Mouse (Mus musculus) midbrain, embryonic 15.5 days (tissue): ENCODE data around the gene Skap1. TPM values are rescaled to one million over a fixed set of nuclear protein-coding genes. Genes with fewer than 3 reads are reported as not detected.
"Not testable (repeated sequence)": the region's sequence is repeated elsewhere in the genome, so short reads cannot be mapped to it uniquely, and the experiment has no call there.

Source experiments
- ATAC-seq: fragments of 200-750 bp; cut with Nextera tagmentation; replicated peaks from 2 replicates; pipeline ENCODE4 v1.8.0; 2017; ENCODE audit warnings: moderate TSS enrichment
- H3K27ac ChIP-seq: fragments of 300-500 bp; sonication (generic); 2 replicates; pipeline ENCODE4 v1.5.1; 2015; ENCODE audit warnings: mild to moderate bottlenecking, inconsistent platforms
- H3K27me3 ChIP-seq: fragments of 300-500 bp; sonication (generic); replicated peaks from 2 replicates; pipeline ENCODE4 v1.6.1; 2015; ENCODE audit warnings: inconsistent platforms
- H3K36me3 ChIP-seq: fragments of 300-500 bp; sonication (generic); replicated peaks from 2 replicates; pipeline ENCODE4 v1.6.1; 2015; ENCODE audit warnings: inconsistent platforms
- H3K4me1 ChIP-seq: fragments of 300-500 bp; sonication (generic); 2 replicates; pipeline ENCODE4 v1.6.1; 2015; ENCODE audit warnings: inconsistent platforms
- H3K4me2 ChIP-seq: fragments of 300-500 bp; sonication (generic); 2 replicates; pipeline ENCODE4 v1.6.1; 2015; ENCODE audit warnings: inconsistent platforms, mild to moderate bottlenecking, moderate library complexity
- H3K4me3 ChIP-seq: fragments of 300-500 bp; sonication (generic); 2 replicates; pipeline ENCODE4 v1.5.1; 2015; ENCODE audit warnings: mild to moderate bottlenecking, inconsistent platforms
- H3K9ac ChIP-seq: fragments of 300-500 bp; sonication (generic); 2 replicates; pipeline ENCODE4 v1.6.1; 2015; ENCODE audit warnings: mild to moderate bottlenecking, inconsistent platforms
- H3K9me3 ChIP-seq: fragments of 300-500 bp; sonication (generic); 2 replicates; pipeline ENCODE4 v1.6.1; 2016; ENCODE audit warnings: inconsistent platforms
- WGBS: fragments of 180-500 bp; shearing (Covaris S2); methylation state at CpG from one replicate; pipeline ENCODE4 v1.1.7; 2015; ENCODE audit warnings: mixed read lengths; 5-methylcytosine and 5-hydroxymethylcytosine counted together
- polyA plus RNA-seq: library from polyadenylated mRNA; unstranded; fragments of >200 nt; fragmentation: Nextera tagmentation; extraction: Ambion mirVana; gene quantifications from 2 replicates; pipeline ENCODE4 v1.2.1, GENCODE M21; 2015

Gene Skap1
- polyA plus RNA-seq, 1 experiment from 2014 or later, result 3.0 TPM

DNA sequence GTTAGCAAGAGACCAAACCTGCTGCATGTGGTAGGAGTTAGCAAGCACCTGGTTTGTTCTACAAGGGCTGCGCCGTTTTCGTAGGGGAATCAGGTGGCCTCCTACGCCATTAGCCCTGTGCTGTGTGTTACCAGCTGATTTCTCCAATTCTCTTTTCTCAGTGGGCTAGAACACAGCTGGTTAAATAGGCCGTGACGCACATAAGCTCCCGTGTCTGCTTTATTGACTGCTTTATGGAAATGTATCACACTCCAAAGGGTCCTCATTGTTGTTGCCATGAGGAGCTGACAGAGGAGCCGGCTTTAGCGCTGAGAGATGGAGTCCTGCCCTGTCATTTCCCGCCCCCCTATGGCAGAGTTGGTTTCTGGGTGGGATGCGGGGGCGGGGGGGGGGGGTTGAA, 230.4 kb downstream of the Skap1 start:
- Histone ChIP-seq H3K4me3 (no peak overlapping the region), H3K4me2 (0 out of 2 replicates have a peak overlapping the region, but pooled peaks have one; percentile 2), H3K36me3 (no peaks in the 10 kb centered on the region), H3K9ac (no peak overlapping the region), H3K9me3 (no peaks in the 10 kb centered on the region), H3K27me3 (no peaks in the 10 kb centered on the region; the same call in 1 of the 2 replicates), H3K27ac (no peak overlapping the region), H3K4me1 (peaks cover 9% of the 10 kb centered on the region; the same call in 1 of the 2 replicates)
- 28% methylated on average over 12 of the region's 12 CpGs for WGBS
- ATAC-seq, result no peak

GRCm38 (mm10) chr11:96696168-96696727, 231.9 kb downstream of the Skap1 start:
- Histone ChIP-seq H3K27ac (no peak overlapping the region), H3K9me3 (no peaks in the 10 kb centered on the region), H3K9ac (no peak overlapping the region), H3K36me3 (no peaks in the 10 kb centered on the region), H3K4me2 (peak overlapping the region; percentile 13; the same call in 1 of the 2 replicates), H3K27me3 (no peaks in the 10 kb centered on the region; the same call in 1 of the 2 replicates), H3K4me3 (no peak overlapping the region), H3K4me1 (peaks cover 9% of the 10 kb centered on the region; the same call in 1 of the 2 replicates)
- WGBS, result 26% methylated on average over 15 of the region's 15 CpGs
- ATAC-seq, result no peak

DNA sequence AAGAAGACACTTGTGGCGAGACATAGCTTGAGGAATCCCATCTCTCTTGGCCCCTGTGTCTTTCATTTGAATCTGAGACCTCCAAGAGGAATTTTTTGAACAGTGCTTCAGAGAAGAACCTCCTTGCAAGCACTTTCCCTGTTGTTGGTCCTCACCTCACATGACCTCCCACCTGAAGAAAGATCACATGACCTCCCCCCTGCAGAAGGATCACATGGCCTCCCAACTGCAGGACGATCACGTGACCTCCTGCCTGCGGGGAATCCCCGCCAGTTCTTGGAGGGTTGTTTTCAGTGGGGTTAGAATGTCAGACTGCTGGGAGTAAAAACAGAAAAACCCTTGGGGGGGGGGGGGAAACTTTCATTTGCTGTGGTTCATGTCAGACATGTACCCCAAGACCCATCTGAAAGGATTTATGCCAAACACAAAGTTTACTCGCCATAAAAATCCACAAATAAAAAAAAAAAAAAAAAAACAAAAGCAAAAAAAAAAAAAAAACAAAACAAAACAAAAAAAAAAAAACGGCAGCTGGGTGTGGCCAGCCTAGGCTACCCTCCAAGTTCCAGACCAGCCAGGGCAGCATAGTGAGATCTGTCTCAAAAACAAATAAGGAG, 232.6 kb downstream of the Skap1 start:
- no peaks in the 10 kb centered on the region; the same call in 1 of the 2 replicates for H3K9me3 ChIP-seq
- H3K27me3 ChIP-seq, result no peaks in the 10 kb centered on the region
- no peak overlapping the region for H3K27ac ChIP-seq
- H3K36me3 ChIP-seq, result no peaks in the 10 kb centered on the region
- no peak overlapping the region for H3K4me2 ChIP-seq
- peaks cover 9% of the 10 kb centered on the region; the same call in 1 of the 2 replicates for H3K4me1 ChIP-seq
- no peak overlapping the region for H3K9ac ChIP-seq
- 22% methylated on average over 7 of the region's 7 CpGs for WGBS
- ATAC-seq, result no peak
- H3K4me3 ChIP-seq, result no peak overlapping the region

GRCm38 (mm10) chr11:96697467-96697866, 233.1 kb downstream of the Skap1 start:
- no peak overlapping the region for H3K4me3 ChIP-seq
- H3K9ac ChIP-seq, result no peak overlapping the region
- H3K27ac ChIP-seq, result no peak overlapping the region
- peaks cover 9% of the 10 kb centered on the region; the same call in 1 of the 2 replicates for H3K4me1 ChIP-seq
- H3K9me3 ChIP-seq, result no peaks in the 10 kb centered on the region; the same call in 1 of the 2 replicates
- no peaks in the 10 kb centered on the region for H3K36me3 ChIP-seq
- H3K4me2 ChIP-seq, result no peak overlapping the region
- 93% methylated on average over 4 of the region's 4 CpGs for WGBS
- no peaks in the 10 kb centered on the region for H3K27me3 ChIP-seq
- ATAC-seq, result no peak

DNA sequence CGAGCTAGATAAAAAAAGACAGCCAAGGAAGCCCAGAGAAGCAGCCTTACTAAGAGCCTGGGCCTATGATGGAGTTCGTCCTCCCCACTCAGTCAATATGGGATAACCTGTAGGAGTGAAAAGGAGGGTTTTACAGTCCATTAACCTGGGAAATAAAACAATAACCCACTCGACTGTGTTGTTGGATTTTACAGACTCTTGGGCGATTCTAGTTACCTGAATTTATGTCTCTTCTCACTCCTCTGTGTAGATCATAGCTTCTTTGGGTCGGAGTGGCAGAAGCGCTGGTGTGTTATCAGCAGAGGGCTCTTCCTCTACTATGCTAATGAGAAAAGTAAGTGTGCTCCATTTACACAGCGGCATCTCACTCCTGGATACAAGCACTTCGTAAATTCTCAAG, 239.4 kb downstream of the Skap1 start:
- 81% methylated on average over 8 of the region's 8 CpGs for WGBS
- no peak overlapping the region for H3K27ac ChIP-seq
- no peaks in the 10 kb centered on the region; the same call in 1 of the 2 replicates for H3K9me3 ChIP-seq
- 0 out of 2 replicates have a peak, but pooled peaks cover 4% of the 10 kb centered on the region for H3K4me1 ChIP-seq
- no peak for ATAC-seq
- H3K27me3 ChIP-seq, result no peaks in the 10 kb centered on the region; the same call in 1 of the 2 replicates
- no peak overlapping the region for H3K4me2 ChIP-seq
- H3K4me3 ChIP-seq, result no peak overlapping the region
- H3K36me3 ChIP-seq, result no peaks in the 10 kb centered on the region
- H3K9ac ChIP-seq, result no peak overlapping the region

DNA sequence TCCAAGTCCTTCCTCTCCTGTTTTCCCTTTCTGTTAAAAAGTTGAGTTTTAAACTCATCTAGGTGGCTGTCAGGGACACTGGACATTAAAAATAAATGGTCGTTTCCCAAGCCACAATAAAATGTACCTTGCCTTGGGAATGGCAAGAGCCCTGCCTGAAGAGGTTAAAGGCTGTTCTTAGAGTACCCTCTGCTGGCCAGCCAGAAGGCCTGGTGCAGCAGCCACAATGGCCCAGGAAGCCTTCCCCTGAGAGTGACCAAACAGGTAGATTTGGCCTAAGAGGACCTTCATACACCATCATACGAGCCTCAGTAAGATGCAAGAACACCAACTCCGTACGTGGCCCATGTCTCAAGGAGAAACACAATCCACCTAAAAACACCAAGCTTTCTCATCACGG, 246.9 kb downstream of the Skap1 start:
- 0 out of 2 replicates have a peak, but pooled peaks cover 12% of the 10 kb centered on the region for H3K4me1 ChIP-seq
- WGBS, result 69% methylated on average over 5 of the region's 5 CpGs
- no peaks in the 10 kb centered on the region; the same call in 1 of the 2 replicates for H3K27me3 ChIP-seq
- no peak overlapping the region for H3K9ac ChIP-seq
- no peak for ATAC-seq
- no peaks in the 10 kb centered on the region for H3K9me3 ChIP-seq
- H3K27ac ChIP-seq, result no peak overlapping the region
- no peak overlapping the region for H3K4me3 ChIP-seq
- H3K4me2 ChIP-seq, result no peak overlapping the region
- no peaks in the 10 kb centered on the region for H3K36me3 ChIP-seq

DNA sequence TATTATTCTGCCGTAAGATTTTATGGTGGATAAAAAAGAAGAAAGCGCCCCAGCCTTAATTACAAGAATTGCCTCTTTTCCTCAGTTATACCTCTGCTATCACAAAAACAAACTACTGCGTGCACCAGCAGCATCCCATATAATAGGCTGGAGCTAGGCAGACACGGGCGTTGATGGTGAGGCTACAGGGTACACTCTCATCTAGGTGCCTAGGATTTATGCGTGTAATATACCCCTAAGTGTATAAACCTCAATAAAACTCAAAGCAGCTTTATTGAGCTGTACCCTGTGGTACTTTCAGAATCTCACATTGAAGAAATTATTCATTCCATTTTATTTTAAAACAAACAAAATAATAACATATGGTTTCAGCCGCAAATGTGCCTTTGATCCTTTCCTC, 247.3 kb downstream of the Skap1 start:
- Histone ChIP-seq H3K27me3 (no peaks in the 10 kb centered on the region), H3K4me3 (no peak overlapping the region), H3K36me3 (no peaks in the 10 kb centered on the region), H3K9me3 (no peaks in the 10 kb centered on the region), H3K9ac (no peak overlapping the region), H3K27ac (no peak overlapping the region), H3K4me1 (0 out of 2 replicates have a peak, but pooled peaks cover 12% of the 10 kb centered on the region), H3K4me2 (no peak overlapping the region)
- no peak for ATAC-seq
- WGBS, result 92% methylated on average over 7 of the region's 7 CpGs

DNA sequence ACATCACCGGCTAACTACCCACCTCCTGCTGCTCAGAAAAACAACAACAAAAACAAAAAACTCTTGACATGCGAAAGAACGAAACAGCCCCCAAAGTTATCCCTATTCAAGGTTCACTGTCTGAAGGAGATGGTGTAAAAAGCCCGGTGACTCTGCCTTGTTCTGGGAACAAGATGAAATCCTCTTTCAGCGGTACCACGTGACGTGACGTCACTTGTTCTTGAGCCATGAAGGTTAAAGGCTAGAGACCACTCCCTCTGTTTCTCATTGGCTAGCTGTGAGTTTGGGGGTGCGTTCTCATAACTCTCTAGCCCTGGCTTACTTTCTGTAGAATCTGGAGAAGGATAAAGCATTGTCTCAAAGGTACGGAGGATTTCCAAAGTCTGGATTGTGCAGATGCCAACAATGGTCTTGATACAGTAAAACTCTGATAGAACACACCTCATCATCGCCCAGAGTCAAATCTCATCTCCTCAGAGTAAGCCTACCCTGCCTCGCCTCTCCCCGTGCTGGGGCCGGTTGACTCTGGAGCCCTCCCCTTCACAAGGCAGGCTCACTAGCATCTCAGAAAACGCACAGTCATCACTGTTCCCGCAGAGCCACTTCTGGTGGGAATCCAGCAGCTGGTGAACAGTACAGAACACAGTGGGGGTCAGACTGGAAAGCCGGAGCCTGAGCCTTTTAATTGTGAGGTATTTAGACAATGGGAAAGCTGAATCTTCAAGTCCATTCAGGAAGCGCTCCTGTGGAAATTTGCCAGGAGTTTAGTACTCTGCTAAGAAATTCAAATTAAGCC, 249.0 kb downstream of the Skap1 start:
- no peaks in the 10 kb centered on the region for H3K27me3 ChIP-seq
- 0 out of 2 replicates have a peak, but pooled peaks cover 8% of the 10 kb centered on the region for H3K4me1 ChIP-seq
- H3K36me3 ChIP-seq, result no peaks in the 10 kb centered on the region
- no peak overlapping the region for H3K4me2 ChIP-seq
- no peaks in the 10 kb centered on the region for H3K9me3 ChIP-seq
- H3K27ac ChIP-seq, result no peak overlapping the region
- no peak for ATAC-seq
- H3K4me3 ChIP-seq, result no peak overlapping the region
- H3K9ac ChIP-seq, result no peak overlapping the region
- 52% methylated on average over 18 of the region's 18 CpGs for WGBS

DNA sequence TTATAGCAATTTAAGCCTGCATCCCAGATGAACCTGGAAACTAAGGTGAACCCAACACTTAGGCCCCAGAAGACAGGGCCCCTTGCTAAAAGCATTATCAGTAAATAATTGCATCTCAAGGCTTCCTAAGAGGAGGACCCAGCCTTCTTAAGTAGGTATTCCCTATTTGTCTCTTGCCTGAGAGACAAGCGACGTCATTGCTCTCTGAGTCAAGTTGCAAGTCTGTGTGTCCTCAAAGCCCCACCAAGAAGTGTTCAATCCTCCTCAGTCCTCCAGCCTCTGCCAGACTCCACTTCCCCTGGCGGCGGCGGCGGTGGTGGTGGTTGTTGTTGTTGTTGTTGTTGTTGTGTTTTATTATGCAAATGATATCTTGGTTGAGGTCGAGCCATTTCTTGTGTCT, 249.6 kb downstream of the Skap1 start:
- Histone ChIP-seq H3K4me1 (0 out of 2 replicates have a peak, but pooled peaks cover 8% of the 10 kb centered on the region), H3K36me3 (no peaks in the 10 kb centered on the region), H3K4me3 (no peak overlapping the region), H3K9ac (no peak overlapping the region), H3K27ac (no peak overlapping the region), H3K9me3 (no peaks in the 10 kb centered on the region), H3K4me2 (no peak overlapping the region), H3K27me3 (no peaks in the 10 kb centered on the region)
- no peak for ATAC-seq
- 71% methylated on average over 7 of the region's 7 CpGs for WGBS

DNA sequence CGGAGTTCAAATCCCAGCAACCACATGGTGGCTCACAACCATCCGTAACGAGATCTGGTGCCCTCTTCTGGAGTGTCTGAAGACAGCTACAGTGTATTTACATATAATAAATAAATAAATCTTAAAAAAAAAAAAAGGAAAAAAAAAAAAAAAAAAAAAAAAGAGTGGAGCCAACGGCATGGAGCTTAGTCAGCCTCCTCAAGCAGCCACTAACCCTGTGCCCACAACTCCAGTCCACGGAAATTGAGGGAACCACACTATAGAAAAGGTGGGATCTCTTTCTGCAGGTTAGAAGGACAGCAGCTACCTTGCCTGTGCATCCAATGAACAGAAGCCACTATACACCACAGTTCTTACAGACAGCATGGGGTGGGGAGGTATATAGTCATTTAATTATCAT, 250.8 kb downstream of the Skap1 start:
- 88% methylated on average over 5 of the region's 5 CpGs for WGBS
- not testable (repeated sequence) for H3K4me1 ChIP-seq, H3K4me3 ChIP-seq, H3K36me3 ChIP-seq, H3K9ac ChIP-seq, H3K27ac ChIP-seq, H3K27me3 ChIP-seq, H3K9me3 ChIP-seq, ATAC-seq, H3K4me2 ChIP-seq

DNA sequence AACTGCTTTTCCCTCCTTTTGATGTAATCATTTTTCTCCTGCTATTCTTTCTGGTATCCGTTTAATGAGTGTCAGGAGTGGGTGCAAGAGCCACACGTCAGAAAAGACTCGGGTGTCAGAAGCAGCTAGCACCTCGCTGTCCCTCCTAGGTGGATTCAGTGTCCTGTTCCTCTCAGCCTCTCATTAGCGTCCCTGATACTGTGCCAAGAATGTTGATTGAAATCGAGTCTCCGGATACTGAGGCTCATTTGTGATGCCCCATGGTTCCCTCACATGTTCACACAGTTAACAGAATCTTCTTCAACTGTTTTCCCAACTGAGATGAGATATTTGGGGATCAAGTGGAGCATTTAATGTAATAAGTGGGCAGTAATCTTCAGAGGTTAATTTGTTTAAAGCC, 254.2 kb downstream of the Skap1 start:
- Histone ChIP-seq H3K9me3 (no peaks in the 10 kb centered on the region), H3K9ac (no peak overlapping the region), H3K4me2 (no peak overlapping the region), H3K4me1 (peaks cover 7% of the 10 kb centered on the region; the same call in 1 of the 2 replicates), H3K27ac (no peak overlapping the region), H3K36me3 (no peaks in the 10 kb centered on the region), H3K4me3 (no peak overlapping the region), H3K27me3 (no peaks in the 10 kb centered on the region)
- ATAC-seq, result no peak
- 42% methylated on average over 7 of the region's 7 CpGs for WGBS

DNA sequence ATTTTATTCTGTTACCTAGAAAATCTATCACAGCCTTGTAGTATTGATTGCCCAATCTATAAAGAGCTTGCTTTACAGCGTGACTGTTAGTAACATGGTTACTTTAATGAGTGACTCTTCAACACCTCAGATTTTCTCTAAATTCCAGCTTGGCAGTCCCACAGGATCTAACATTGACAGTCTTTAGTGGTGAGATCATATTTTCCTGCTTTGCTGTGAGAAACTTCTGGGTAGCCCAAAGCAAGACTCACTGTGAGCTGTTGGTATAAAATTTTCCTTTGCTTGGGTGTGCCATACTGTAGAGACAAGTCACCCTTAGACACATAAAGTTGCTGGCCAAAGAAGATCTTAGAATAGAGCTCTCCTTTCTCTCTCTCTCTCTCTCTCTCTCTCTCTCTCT, 261.4 kb downstream of the Skap1 start:
- Histone ChIP-seq H3K4me1 (peaks cover 14% of the 10 kb centered on the region), H3K4me3 (no peak overlapping the region), H3K9me3 (no peaks in the 10 kb centered on the region), H3K36me3 (no peaks in the 10 kb centered on the region), H3K9ac (no peak overlapping the region), H3K27me3 (no peaks in the 10 kb centered on the region), H3K4me2 (no peak overlapping the region), H3K27ac (no peak overlapping the region)
- 88% methylated on average over 1 of the region's 1 CpGs for WGBS
- no peak for ATAC-seq
